Mouse (Mus musculus) heart, postnatal 0 days (tissue): Measurements from ENCODE around the gene Gatad2a. TPM values are rescaled to one million over a fixed set of nuclear protein-coding genes. Genes with fewer than 3 reads are reported as not detected.
A peak's percentile ranks its signal among the peaks of the same experiment; 100 is the strongest.

Source experiments
- ATAC-seq: fragments of 200-750 bp; cut with Nextera tagmentation; 2 replicates; pipeline ENCODE4 v1.8.0; 2017; ENCODE audit warnings: low read depth, moderate number of reproducible peaks, moderate library complexity; ENCODE audit not compliant: insufficient read depth
- DNase-seq: peaks from one replicate; pipeline ENCODE4 v3.0.0-alpha.2; 2016; ENCODE audit warnings: low spot score
- H3K27ac ChIP-seq: fragments of 300-500 bp; sonication (generic); 2 replicates; pipeline ENCODE4 v1.5.1; 2014; ENCODE audit warnings: low read depth, mild to moderate bottlenecking
- H3K27me3 ChIP-seq: fragments of 300-500 bp; sonication (generic); 2 replicates; pipeline ENCODE4 v1.6.1; 2014; ENCODE audit warnings: low read length, mixed read lengths; ENCODE audit not compliant: control insufficient read depth, insufficient read depth
- H3K36me3 ChIP-seq: fragments of 300-500 bp; sonication (generic); replicated peaks from 2 replicates; pipeline ENCODE4 v1.6.1; 2014; ENCODE audit warnings: low read length, mixed read lengths; ENCODE audit not compliant: control insufficient read depth, insufficient read depth
- H3K4me1 ChIP-seq: fragments of 300-500 bp; sonication (generic); 2 replicates; pipeline ENCODE4 v1.6.1; 2014; ENCODE audit warnings: antibody characterized with exemption; ENCODE audit not compliant: control insufficient read depth, insufficient read depth
- H3K4me2 ChIP-seq: fragments of 300-500 bp; sonication (generic); 2 replicates; pipeline ENCODE4 v1.6.1; 2014; ENCODE audit warnings: low read depth, mild to moderate bottlenecking, low read length, moderate library complexity
- H3K4me3 ChIP-seq: fragments of 300-500 bp; sonication (generic); 2 replicates; pipeline ENCODE4 v1.5.1; 2014; ENCODE audit warnings: low read depth, low read length
- H3K9ac ChIP-seq: fragments of 300-500 bp; sonication (generic); replicated peaks from 2 replicates; pipeline ENCODE4 v1.6.1; 2014; ENCODE audit warnings: low read depth, low read length, mixed read lengths
- H3K9me3 ChIP-seq: fragments of 300-500 bp; sonication (generic); replicated peaks from 2 replicates; pipeline ENCODE4 v1.6.1; 2016; ENCODE audit warnings: low read length; ENCODE audit not compliant: control insufficient read depth
- CTCF ChIP-seq: IDR thresholded peaks from 2 replicates; pipeline ENCODE4 v1.5.1; 2016; ENCODE audit warnings: antibody characterized with exemption, control low read depth, low read depth
- EP300 ChIP-seq: IDR thresholded peaks from 2 replicates; pipeline ENCODE4 v1.6.1; 2016; ENCODE audit warnings: antibody characterized with exemption, low read depth
- WGBS: fragments of 180-500 bp; shearing (Covaris S2); extraction: QIAGEN DNeasy Blood & Tissue Kit; methylation state at CpG from one replicate; pipeline ENCODE4 v1.1.7; 2014; 5-methylcytosine and 5-hydroxymethylcytosine counted together
- polyA plus RNA-seq: library from polyadenylated mRNA; unstranded; fragments of >200 nt; fragmentation: Nextera tagmentation; extraction: Ambion mirVana; gene quantifications from 2 replicates; pipeline ENCODE4 v1.2.1, GENCODE M21; 2015
- total RNA-seq: library from RNA; depleted of rRNA; stranded (reverse); fragments of >200 nt; gene quantifications from 2 replicates; pipeline ENCODE4 v1.2.3, GENCODE M21; 2014; ENCODE audit warnings: low replicate concordance

Gene Gatad2a
- total and polyA plus RNA-seq, 2 experiments from 2014 or later = 18.9 to 26.9 TPM

DNA sequence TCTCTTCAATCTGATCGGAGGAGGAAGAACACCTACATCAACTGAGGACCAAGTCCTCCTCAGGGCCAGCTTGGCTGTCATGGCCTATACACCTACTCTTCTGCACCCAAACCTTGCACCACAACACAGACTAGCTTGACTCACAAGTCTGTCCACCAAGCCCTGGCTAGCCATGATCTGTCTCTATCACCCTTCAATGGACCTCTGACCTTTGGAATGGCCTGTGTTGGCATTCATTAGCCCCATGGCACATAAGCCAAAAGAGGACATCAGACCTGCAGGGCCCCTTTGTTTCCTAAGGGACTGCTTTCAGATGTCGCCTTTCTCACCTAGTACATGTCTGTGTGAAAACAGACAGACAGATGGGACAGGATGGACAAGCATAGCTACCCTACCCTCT is 75.0 kb downstream of the Gatad2a start:
- peak overlapping the region; percentile 63; the same call in 1 of the 2 replicates for H3K27ac ChIP-seq
- H3K36me3 ChIP-seq = peaks cover 18% of the 10 kb centered on the region
- no peak for TF ChIP-seq EP300
- no peak for TF ChIP-seq CTCF
- 90% methylated on average over 2 of the region's 2 CpGs for WGBS
- no peaks in the 10 kb centered on the region; the same call in none of the 2 replicates for H3K4me1 ChIP-seq
- H3K27me3 ChIP-seq = no peaks in the 10 kb centered on the region
- ATAC-seq = no peak
- no peak overlapping the region for H3K4me2 ChIP-seq
- DNase-seq = no peak
- no peak overlapping the region for H3K4me3 ChIP-seq
- H3K9ac ChIP-seq = no peak overlapping the region
- no peaks in the 10 kb centered on the region for H3K9me3 ChIP-seq

DNA sequence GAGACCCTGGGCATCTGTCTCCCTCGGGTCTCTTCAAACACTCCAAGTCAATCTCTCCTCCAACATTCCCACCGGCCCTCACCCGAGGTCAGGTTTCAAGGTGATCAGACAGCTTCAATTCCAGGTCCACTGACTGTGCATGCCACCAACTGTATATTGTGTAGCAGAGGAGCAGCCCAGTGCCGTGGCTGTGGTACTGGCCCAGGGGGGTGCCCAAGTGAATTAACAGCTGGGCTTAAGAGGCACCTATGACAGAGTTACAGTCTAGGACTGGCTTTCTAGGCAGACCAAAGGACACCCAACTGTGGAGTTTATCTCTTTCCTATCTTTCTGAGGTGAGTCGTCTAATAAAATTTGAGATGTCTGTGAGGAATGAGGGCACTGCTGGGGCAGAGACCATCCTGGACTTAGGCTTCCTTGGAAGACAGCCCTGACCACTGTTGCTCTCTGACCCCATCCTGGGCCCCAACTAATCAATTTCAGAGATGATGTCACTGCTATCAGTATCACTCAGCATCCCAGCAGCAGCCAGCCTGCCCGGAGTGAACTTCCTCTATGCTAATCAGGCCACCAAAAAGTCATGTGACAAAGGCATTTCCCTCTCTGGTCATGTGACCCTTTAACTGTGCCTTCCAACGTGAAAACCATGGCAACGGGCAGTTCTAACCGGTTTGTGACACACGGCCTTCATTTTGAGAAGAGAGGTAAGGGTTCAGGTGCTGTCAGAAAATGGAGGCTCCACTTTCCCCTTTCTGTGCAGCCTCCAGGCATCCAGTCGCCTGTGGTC is 76.1 kb downstream of the Gatad2a start:
- H3K36me3 ChIP-seq = peaks cover 18% of the 10 kb centered on the region
- TF ChIP-seq CTCF (no peak), EP300 (no peak)
- H3K4me1 ChIP-seq = no peaks in the 10 kb centered on the region; the same call in none of the 2 replicates
- no peak overlapping the region for H3K4me3 ChIP-seq
- no peaks in the 10 kb centered on the region for H3K9me3 ChIP-seq
- peak; percentile 70 for DNase-seq
- H3K27me3 ChIP-seq = no peaks in the 10 kb centered on the region
- WGBS = 36% methylated on average over 11 of the region's 11 CpGs
- ATAC-seq = no peak; the same call in 1 of the 2 replicates
- no peak overlapping the region for H3K9ac ChIP-seq
- H3K4me2 ChIP-seq = no peak overlapping the region
- peak overlapping the region; percentile 63 for H3K27ac ChIP-seq

DNA sequence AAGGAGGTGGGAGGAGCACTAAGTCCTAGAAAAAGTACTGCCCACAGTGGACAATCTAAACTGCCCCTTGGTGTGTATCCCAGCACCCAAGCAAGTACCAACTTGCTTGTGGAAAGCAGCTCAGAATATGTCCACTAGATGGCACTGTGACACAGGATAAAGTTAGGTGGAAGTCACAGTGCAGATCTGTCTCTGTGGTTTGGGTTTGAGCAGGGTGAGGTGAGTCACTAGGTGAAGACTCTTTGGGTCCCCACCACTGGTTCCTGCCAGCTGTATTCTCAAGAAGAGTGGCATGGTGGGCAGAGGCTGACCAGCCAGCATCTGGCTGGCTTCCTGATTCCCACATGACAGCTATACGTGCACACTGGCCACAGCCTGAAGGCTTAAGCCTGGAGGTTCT is 77.2 kb downstream of the Gatad2a start:
- Histone ChIP-seq H3K36me3 (peaks cover 27% of the 10 kb centered on the region), H3K4me1 (no peaks in the 10 kb centered on the region; the same call in none of the 2 replicates), H3K27ac (0 out of 2 replicates have a peak overlapping the region, but pooled peaks have one; percentile 24), H3K9ac (no peak overlapping the region), H3K4me3 (no peak overlapping the region), H3K9me3 (no peaks in the 10 kb centered on the region), H3K27me3 (no peaks in the 10 kb centered on the region), H3K4me2 (no peak overlapping the region)
- DNase-seq (peak; percentile 62), ATAC-seq (peak; percentile 31; the same call in 1 of the 2 replicates)
- TF ChIP-seq CTCF (peak; percentile 97), EP300 (no peak)
- 44% methylated on average over 1 of the region's 1 CpGs for WGBS

DNA sequence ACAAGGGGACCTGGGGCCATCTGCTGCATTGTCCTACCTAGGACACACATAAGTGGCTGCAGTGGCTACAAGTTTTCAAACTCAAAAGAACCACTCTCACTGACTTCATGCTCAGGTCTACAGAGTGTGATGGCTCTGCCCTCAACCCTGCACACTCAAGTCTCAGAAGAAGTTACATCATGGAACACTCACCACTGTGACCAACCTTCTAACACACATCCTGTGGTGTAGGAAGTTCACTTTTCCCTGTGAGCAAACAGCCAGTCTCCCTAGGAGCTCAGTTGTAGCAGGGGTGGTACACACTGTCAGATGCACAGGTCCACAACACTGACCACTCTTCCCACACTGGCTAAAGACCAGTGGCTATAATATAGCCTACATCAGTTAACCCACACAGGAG is 77.7 kb downstream of the Gatad2a start:
- H3K9me3 ChIP-seq = no peaks in the 10 kb centered on the region
- H3K4me3 ChIP-seq = no peak overlapping the region
- no peaks in the 10 kb centered on the region for H3K27me3 ChIP-seq
- no peak overlapping the region for H3K27ac ChIP-seq
- DNase-seq = no peak
- H3K4me2 ChIP-seq = no peak overlapping the region
- TF ChIP-seq CTCF (no peak), EP300 (no peak)
- H3K9ac ChIP-seq = no peak overlapping the region
- peaks cover 30% of the 10 kb centered on the region for H3K36me3 ChIP-seq
- ATAC-seq = no peak
- H3K4me1 ChIP-seq = no peaks in the 10 kb centered on the region; the same call in 1 of the 2 replicates

DNA sequence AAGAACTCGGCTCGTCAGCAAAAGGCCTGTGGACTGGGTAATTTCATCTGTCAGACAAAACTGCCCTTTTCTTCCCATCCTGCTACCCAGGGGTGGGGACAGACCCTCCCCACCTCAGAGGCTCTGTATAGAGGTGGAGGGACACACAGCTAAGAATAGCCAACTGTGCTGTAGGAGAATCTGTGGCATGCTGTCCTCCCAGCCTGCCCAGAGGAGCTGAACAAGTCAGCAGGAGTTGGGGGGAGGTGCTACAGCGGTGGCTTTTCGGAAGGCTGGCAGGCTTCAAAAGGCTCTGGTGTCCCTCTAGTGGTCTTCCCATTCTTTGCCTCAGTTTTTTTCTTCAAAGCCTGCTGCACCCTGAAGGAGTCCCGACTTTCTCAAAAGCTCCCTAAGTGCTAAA is 80.4 kb downstream of the Gatad2a start:
- WGBS = 22% methylated on average over 5 of the region's 5 CpGs
- no peak overlapping the region for H3K9ac ChIP-seq
- H3K4me3 ChIP-seq = no peak overlapping the region
- H3K36me3 ChIP-seq = peaks cover 58% of the 10 kb centered on the region
- H3K27me3 ChIP-seq = no peaks in the 10 kb centered on the region
- TF ChIP-seq CTCF = peak; percentile 59
- no peak for TF ChIP-seq EP300
- no peak overlapping the region for H3K4me2 ChIP-seq
- H3K9me3 ChIP-seq = no peaks in the 10 kb centered on the region
- H3K4me1 ChIP-seq = no peaks in the 10 kb centered on the region; the same call in 1 of the 2 replicates
- peak overlapping the region; percentile 79 for H3K27ac ChIP-seq
- peak; percentile 92 for DNase-seq
- ATAC-seq = peak; percentile 84
